Mouse (Mus musculus) cerebellum, adult 11 months (tissue): Measurements from ENCODE around the gene Ncoa3.

ENCODE experiments used
- DNase-seq: peaks from one replicate; pipeline ENCODE4 v3.0.0; 2022

Ncoa3 gene

DNA sequence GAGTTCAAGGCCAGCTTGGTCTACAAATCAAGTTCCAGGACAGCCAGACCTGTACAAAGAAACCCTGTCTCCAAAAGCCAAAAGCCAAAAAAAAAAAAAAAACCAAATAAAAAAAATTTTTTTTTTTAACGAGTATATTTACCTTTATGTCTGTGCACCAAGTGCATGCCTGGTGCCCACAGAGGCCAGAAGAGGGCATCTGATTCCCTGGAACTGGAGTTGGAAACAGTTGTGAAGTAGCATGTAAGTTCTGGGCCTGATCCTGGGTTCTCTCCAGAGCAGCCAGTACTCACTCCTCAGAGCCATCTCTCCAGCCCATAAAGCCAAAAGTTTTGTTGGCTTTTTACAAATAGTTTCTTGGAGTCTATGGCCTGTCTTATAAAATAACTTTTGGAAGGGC, 10.6 kb downstream of the Ncoa3 start:
- DNase-seq, result no peak

DNA sequence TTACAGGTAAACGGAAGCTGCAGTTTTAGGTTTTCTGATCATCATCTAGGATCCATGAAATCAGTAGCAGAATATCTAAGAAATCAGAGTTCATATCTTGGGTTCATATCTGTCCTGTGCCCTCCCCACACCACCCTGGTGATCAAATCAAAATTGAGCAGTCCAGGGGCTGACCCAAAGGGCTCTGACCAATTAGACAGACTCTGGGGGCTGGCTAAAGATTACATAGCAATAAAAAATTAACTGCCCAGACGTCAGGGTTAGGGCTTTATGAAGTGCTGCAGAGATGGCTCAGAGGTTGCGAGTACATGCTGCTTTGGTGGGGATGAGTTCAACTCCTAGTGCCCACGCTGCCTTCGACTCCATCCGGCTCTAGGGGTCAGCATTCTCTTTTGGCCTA, 14.6 kb downstream of the Ncoa3 start:
- no peak for DNase-seq

DNA sequence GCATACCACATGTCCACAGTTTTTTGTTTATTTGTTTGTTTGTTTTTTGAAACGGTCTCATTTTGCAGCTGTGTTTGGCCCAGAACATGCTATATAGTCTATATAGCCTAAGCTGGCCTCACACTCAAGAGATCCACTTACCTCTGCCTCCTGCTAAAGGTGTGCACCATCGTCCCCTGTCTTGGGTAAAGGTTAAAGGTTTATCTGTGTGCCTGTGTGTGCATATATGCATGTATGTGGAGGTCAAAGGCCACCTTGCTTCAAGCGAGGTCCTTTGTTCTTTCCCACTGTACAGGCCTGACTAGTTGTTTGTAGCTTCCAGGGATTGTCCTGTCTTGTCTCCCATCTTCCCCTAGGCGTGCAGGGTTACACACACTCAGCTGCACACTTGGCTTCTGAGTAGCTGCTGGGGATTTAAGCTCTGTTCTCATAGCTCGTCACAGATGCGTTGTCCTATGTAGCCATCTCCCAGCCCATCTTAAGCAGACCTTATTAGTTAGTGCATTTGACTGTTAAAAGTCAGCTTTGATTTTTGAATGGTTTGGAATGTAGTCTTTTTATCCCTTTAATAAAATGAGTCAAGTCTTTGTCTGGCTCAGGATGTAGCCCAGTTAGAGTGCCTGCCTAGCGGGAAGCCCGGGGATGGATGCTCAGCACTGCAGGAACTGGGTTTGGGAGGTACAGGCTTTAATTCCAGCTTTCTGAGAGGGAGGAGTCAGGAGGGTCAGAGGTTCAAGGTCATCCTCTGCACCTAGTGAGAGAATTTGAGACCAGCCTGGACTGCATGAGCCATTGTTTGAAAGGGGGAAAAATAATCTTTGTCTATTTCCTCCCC, 16.3 kb downstream of the Ncoa3 start:
- DNase-seq, result no peak

DNA sequence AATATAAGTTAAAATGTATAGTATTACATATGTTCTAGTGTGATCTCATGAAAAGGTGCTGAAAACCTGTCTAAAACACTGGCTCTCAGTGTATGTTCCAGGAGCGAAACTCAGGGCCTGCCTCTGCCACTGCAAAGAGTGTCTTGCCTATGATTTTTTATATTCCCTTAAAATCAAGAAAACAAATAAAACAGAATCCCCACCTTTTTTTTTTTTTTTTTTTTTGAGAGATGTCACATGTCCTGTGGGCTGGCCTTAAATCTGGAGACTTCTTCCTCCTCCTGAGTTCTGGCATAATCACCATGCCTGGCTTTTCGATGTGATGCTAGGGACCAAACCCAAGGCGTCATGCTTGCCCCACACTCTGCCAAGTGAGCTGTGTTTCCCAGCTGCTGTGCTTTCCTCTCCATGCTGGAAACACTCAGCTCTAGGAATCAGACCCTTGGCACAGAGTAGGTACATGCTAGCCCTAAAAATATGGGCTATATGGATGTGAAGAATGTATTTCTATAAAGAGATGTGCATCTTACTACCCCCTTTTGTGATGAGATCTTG, 17.0 kb downstream of the Ncoa3 start:
- DNase-seq, result no peak

DNA sequence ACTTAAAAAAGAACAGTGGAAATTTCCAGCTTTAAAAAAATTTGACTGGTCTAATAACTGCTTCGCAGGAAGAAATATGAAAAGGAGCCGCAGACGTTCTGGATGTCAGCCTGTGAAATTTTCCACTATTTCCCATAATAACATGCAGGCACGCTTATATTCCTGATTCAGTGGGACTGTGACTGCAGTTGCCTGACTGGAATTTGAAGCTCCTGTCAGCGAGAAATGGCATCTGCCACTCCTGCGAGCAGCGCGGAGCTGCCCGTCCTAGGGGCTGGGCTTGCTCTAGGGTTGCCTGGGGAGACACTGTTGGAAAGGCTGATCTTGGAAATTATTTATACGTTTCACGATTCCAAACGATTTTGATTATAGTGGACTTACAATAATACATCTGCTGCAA, 17.9 kb downstream of the Ncoa3 start:
- DNase-seq, result no peak

DNA sequence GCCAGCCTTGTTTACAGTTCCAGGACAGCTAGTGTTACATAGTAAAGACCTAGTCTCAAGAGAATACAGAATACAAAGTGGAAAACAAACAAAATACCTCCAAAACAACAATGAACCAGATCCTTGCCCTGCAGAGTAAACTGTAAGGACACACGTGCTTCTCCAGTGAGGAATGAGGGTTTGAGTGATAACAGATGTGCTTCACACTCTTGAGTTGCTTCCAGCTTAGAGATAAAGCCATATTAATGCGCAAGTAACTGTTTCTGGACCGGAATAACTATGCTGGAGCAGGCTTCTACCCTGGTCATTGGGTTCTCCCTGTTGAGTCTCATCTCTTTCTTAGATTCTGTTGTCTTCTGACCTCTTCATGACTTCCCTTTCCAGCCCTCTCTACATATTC, 19.0 kb downstream of the Ncoa3 start:
- DNase-seq, result no peak

DNA sequence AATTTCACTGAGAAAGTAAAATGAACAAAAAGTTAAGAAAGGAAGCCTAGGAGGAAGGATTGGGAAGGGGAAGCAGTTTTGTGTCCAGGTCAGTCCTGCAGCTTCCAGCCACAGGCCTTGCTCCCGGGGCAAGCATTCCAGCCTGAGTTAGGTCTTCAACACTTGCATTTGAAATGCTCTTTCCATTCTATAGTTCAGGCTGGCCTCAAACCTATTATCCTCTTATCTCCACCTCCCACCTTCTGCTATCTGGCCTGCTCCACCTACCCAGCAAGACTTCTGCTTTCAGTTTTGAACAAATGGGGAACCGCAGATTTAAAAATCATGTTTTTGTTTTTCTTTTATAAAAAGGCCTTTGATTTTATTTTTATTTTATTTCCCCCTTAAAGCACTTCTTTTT, 19.7 kb downstream of the Ncoa3 start:
- DNase-seq, result no peak

DNA sequence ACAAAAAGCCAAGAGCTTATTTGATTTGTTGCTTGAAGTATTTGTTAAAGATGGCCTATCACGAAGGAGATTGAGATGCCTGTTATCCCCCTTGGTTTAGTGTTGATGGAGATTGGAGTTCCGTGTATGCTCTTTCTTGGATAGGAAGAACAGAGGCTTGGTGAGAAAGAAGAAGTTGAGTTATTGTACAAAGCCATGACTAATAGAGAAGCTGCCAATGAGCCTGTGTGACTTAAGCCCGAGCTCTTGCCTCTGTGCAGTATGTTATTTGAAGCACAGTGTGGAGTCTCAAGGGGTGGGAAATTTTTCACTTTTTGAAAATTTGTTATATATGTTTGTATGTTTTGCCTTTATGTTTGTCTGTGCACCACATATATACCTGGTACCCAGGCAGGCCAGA, 26.3 kb downstream of the Ncoa3 start:
- no peak for DNase-seq

DNA sequence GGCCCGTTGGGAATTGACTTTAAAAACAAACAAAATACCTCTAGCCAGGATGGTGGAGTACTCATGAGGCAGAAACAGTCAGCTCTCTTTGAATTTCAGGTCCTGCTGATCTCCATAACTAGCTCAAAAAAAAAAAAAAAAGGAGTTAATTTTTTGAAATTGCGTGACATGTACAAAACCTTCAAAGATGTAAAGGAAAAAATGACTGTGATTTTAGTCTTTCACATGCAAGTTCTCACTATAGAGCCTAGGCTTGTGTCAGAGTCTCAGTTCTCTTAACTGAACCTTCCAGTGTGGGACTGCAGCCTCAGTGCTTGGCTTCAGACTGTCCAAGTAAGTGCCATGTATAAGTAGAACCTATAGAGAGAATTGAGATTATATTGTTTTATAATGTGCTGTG, 27.6 kb downstream of the Ncoa3 start:
- DNase-seq, result no peak

DNA sequence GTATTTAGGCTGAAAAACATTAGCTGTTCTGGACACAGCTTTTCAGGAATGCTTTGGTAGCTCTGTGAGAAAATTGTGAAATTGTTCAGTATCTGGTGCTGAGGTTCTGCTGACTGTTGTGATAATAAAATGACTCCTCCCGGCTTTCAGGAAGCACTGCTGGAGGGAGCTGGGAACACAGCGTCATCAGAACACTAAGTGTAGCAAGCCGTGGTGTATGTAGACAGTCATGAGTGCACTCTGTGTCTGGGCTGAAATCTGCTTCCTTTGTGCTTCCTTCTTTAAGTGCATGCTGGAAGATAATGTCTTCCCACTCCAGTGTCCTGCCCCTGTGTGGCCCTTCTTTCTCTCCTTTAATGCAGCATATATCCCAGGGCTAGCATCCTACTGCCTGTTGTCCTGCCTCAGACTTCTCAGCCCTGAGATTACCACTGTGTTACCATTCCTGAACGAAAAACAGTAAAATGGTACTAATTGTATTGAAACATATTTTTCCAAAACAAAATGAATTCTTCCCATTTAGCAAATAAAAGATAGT, 28.7 kb downstream of the Ncoa3 start:
- no peak for DNase-seq

DNA sequence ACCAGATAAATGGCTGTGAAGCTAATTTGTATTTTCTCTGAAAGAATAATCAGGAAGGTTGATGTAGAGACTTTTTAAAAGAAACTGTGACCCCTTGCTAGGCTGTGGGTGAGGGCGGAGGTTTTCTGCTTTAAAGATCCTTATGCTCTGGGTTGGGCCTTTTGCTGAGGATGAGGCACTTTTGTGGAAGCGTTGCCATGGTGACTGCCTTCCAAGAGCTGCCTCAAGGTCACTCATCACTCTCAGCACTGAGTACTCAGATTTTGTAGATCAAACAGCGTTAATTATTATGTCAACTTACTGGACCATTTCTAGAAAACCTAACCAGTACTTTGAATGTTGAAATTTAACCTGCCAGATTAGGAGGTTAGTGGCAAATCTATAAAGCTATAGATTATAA, 29.2 kb downstream of the Ncoa3 start:
- DNase-seq, result no peak

DNA sequence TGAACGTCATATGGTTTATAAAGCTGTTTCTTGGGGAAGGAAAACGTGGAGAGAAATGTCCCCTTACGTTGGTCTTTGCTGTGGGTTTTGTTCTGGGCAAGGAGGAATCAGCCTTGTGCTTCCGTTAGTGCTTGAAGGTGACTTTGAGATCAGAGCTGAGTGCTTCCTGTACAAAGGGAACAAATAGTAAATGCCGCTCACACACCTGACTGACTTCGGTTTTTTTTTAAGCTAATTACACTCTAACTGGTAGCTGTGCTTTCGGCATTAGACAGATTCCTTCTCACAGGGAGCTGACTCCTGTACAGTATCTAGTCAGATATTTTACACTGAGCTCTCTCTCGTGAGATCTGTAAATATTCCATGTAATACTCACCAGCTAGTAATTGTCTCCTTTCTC, 29.9 kb downstream of the Ncoa3 start:
- no peak for DNase-seq

DNA sequence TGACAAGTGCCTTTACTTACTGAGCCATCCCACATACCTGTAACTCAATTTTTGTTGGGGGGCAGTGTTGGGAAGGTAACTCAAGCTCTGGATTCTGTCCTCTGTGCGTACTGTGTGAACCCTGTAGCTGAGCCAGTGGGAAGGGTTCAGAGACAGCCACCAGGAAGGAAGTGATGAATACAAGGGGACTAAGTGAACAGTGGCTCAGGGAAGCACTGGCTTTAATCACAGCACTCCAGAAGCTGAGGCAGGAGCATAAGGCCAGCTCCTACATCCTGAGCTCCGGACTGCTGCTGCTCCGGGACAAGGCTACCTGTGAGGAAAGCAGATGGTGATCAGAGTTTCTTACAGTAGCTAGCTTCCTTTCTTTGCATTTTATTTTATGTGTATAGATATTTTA, 31.6 kb downstream of the Ncoa3 start:
- DNase-seq, result no peak

DNA sequence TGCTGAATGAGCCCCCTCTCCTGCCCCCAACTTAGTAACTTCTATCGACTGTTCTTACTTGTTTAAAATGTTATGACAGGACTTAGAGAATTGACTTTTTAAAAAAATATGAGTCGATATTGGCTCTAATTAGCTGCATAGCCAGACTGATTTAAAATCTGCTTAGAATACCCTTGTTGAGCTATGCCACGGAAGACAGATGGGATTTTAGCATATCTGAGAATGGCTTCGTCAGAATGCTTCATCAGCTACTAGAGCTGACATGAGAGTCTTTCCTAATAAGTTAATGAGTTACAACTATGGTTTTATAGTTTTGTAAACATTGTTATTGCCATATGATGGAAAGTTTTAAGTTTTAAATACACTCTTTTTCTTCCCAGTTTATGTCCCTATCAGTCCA, 32.2 kb downstream of the Ncoa3 start:
- no peak for DNase-seq

DNA sequence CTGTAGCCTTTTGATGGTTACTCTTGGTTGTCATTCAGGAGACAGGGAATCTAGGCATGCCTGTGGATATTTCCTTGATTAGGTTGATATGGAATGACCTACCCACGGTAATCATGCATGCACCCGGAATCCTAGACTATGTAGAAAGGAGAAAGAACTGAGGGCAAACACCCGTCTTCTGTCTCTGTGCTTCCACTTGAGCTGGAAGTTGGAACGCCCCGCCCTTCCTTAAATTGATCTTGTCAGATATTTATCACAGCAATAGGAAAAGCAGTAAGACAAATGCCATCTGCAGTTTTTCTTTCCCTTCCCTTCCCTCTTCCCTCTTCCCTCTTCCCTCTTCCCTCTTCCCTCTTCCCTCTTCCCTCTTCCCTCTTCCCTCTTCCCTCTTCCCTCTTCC, 33.5 kb downstream of the Ncoa3 start:
- no peak for DNase-seq

DNA sequence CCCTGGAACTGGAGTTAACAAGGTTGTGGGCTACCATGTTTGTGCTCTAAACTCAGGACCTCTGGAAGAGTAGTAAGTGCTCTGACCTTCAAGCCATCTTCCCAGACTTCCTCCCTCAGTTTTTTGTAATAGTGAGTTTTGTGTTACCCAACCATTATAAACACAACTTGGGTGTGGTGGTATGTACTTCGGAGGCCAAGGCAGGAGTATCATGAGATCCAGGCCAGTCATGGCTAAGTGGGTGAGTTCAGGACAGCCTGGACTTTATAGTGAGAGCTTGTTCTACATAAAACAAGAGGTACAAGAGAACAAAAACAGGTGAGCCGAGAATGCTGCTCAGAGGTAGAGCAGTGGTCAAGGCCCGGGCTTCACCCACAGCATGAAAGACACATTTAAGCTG, 35.4 kb downstream of the Ncoa3 start:
- DNase-seq, result no peak

DNA sequence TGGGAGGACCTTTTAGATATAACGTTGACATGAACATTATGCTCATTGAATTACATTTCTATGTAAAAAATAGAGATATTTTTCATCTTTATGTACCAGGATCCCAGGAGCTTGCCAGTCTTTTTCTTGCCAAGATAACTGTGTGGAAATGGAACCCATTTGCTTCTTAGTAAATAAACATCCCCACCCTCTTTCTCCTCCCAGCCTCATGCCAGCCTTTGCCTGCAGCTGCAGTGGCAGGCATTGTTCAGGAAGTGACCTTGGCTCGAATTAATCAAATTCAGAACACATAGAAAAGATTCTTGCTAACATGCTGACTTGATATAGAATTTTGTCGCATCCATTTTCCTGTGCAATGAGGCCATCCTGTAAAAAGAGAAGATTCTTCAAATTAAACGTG, 36.8 kb downstream of the Ncoa3 start:
- no peak for DNase-seq

DNA sequence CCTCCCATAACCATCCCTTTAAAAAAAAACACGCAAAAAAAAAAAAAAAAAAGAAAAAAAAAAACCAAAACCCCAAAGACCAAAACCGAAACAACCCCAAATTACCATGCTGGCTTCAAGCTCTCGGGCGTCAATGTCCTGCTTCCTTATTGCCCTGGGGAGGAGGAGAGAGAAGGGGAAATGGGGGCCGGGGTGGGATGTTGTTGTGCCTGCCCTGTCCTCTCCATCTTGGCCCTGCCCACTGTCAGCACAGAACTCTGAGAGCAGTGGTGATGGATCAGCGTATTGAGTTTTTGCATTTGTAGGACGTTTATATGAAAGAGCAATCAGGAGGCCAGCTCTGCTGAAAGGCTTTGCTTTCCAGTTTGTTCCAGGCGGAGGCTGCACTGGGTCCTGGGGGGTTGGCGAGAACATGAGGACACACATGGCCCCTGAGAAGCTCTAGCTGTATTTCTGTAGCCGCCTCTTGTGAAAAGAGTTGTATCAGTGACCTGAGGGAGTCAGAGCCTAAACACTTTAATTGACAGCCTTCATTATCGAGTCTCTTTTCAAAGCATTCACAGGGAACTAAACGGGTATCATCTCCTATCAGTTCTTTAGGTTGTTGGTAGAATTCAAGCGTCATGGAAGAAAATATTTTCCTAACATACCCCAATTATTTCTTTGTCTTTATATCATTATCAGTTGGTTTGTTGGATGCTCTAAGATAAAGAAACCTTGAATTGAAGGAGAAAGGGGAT, 38.0 kb downstream of the Ncoa3 start:
- no peak for DNase-seq

DNA sequence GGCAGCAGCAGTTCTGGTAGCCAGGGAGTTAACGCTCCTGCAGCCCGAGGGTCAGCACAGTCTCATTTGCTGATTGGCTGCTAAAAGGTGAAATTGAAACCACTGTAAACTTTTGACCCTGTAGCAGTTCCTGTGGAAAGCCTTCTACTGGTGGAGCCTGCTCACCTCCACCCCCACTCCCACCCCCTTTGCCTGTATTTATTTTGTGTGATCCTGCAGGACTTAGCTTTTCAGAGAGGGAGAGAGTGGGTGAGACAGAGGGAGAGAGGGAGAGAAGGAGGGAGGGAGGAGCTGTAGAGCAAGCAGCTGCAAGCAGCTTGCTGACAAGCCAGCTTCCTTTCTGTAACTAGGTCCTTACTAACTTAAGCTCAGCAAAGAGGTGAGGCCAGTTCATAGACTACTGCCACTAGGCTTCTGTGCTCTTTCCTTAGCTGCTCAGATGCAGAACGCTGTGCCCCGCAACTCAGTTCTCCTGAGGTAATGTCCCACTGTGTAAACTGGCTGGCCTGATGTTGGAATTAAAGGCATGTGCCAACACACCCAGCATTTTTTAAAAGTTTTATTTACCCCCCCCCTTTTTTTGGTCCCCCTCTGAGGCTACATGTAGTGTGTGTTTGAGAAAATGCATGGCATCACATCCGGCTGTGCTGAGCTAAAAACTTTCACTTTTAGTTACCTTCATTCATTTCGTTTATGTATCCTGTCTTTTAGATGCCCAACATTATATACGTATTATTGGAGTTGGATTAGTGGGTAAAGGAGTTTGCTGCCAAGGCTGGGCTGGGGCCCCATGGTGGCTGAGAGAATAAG, 38.9 kb downstream of the Ncoa3 start:
- DNase-seq, result no peak

DNA sequence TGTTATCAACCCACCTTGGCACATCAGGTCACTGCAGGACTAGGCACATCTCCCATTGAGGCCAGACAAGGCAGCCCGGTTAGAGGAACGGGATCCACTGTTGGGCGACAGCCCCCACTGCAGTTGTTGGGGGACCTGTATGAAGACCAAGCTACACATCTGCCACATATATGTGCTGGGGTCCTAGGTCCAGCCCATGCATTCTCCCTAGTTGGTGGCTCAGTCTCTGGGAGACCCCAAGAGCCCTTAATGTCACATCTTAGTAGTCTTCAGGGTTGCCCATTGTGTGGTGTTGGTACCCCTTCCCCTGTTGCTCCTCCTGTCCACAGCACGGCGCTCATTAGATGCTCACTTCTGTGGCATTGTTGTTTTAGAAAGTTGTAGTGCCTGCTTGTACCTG, 40.2 kb downstream of the Ncoa3 start:
- no peak for DNase-seq

DNA sequence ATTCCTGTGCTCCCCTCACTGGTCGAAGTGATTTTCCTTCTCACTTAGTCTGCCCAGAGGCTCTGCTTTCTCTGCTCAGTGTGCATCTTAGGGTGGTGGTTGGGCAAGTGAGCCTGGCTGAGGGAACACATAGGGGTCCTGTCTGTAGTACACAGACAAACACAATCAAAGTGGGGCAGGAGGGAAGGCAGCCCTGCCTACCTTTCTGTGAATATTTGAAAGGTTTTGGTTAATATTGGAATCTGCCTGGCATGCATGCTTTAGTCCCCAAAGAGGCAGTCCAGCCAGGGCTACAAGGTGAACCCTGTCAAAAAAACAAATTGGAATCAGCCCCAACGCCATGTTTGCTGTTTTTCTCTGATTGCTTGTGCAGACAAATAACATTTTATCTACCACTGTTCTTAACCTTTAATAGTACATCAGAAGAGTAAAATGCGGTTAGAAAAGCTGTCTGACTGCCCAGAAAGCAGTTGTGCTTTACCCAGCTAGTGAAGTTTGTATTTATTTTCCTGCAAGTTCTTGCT, 42.6 kb downstream of the Ncoa3 start:
- no peak for DNase-seq

DNA sequence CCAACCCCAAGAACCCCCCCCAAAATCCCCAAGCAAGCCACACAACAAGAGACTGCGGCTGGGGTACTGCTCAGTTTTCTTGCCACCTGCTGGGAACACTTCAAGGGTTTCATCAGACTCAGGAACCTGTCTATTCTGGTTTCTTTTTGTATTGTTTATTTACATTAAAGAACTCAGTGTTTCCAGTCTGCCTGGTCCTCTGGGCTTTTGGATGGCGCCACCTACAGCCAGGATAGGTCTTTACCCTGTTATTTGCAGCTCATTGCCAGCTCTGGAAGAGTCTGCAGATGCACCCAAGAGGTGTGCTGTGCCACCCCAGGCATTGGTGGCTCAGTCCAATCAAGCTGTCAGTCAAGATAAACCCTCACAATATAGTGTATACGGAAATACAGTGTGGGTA, 43.3 kb downstream of the Ncoa3 start:
- DNase-seq, result peak; percentile 11

DNA sequence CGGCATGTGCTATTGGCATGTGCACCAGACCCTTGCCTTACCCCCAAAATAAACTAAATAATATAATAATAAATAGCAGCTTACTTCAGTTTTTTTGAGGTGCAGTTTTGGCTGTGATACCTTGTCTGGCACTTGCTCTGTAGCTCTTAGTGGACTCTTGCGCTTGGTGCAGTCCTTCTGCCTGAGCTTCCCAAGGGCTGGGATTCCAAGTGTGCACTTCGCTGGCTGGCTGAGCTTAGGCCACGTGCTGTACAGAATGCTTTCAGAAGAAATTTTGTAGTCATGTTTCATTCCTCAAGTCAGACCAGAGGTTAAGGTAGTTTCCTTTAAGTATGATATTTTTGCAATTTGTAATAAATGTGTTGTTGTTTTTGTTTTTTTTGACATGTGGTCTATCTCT, 47.2 kb downstream of the Ncoa3 start:
- no peak for DNase-seq
